Mouse (Mus musculus) cortical plate, adult 2 months (tissue): ENCODE results near the gene Taf1c.

Experiments
- CTCF ChIP-seq: fragments of 200-500 bp; IDR thresholded peaks from 2 replicates; pipeline ENCODE4 v1.5.1; 2011; ENCODE audit warnings: mild to moderate bottlenecking, control low read depth, low read length; ENCODE audit not compliant: insufficient read depth; ENCODE audit errors: extremely low read depth
- POLR2A ChIP-seq: fragments of 200-500 bp; IDR thresholded peaks from 2 replicates; pipeline ENCODE4 v1.6.1; 2011; ENCODE audit warnings: mild to moderate bottlenecking, low read length, control low read depth; ENCODE audit not compliant: insufficient read depth; ENCODE audit errors: extremely low read depth

DNA sequence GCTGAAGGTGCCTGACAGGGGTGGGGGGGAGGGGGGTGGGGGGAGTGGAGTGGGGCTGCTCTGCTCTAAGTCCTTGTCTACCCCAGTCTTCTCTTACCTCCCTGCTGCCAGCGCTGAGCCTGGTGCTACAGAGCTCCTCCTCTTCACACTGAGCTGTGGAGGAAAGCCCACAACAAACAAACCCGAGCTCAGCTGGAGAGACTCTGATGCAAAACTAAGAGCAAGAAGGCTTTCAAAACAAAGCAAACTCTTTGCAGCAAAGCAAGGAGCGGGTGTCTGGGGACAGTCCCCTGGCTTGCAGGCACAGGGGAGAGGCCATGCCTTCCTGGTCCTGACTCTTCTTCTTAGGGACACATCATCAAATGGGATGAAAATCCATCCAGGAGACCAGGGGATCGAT lies 35.1 kb downstream of the Taf1c start:
- TF ChIP-seq POLR2A, result no peak
- no peak for TF ChIP-seq CTCF
